Mouse (Mus musculus) layer of hippocampus, adult 8-10 months (tissue): ENCODE measurements at regions not wholly inside any gene's neighbourhood (a gene's known extent, or its start where the extent isn't known, plus 50 kb on each side); places are given as distances from the start of the nearest gene placed in this dataset.
"Not testable (repeated sequence)": the region's sequence is repeated elsewhere in the genome, so short reads cannot be mapped to it uniquely, and the experiment has no call there.

Source experiments
- DNase-seq, 2 experiments: peaks; one replicate each; pipeline ENCODE4 v3.0.0; 2022; ENCODE audit warnings: low spot score in 2 of 2

DNA sequence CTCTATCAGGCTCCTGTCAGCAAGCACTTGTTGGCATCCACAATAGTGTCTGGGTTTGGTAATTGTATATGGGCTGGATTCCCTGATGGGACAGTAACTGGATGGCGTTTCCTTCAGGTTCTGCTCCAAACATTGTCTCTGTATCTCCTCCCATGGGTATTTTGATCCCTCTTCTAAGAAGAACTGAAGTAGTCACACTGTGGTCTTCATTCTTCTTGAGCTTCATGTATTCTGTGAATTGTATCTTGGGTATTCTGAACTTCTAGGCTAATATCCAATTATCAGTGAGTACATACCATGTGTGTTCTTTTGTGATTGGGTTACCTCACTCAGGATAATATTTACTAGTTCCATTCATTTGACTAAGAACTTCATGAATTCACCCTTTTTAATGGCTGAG lies 119.2 kb upstream of the Gm21119 start:
- not testable (repeated sequence) for DNase-seq

DNA sequence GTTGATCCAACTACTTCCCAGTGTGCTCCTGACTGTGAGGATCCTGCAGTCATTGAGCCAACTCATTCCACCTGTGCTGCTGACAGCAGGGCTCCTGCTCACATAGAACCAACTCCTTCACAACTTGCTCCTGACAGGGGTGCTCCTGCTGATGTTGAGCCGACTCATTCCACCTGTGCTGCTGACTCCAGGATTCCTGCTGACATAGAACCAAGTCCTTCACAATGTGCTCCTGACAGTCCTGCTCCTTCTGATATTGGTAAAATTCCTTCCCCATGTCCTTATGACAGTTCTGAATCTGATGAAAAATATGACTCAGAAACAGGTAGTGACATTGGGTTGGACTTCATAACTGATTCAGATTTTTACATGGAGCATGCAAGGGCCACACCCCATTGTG lies 100.8 kb upstream of the Gm21119 start:
- DNase-seq: not testable (repeated sequence)

GRCm38 (mm10) chr8:20516324-20516830 lies 98.3 kb upstream of the Gm21119 start:
- DNase-seq: not testable (repeated sequence)

DNA sequence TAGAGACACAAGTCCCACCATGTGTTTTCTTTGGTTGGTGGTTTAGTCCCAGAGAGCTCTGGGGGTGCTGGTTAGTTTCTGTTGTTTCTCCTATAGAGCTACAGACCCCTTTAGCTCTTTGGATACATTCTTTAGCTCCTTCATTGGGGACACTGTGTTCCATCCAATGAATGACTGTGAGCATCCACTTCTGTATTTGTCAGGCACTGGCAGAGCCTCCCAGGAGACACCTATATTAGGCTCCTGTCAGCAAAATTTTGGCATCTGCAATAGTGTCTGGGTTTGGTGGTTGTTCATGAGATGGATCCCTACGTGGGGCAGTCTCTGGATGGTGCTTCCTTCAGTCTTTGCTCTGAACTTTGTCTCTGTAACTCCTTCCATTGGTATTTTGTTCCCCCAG lies 97.2 kb upstream of the Gm21119 start:
- not testable (repeated sequence) for DNase-seq

GRCm38 (mm10) chr8:20524539-20524938 lies 90.2 kb upstream of the Gm21119 start:
- not testable (repeated sequence) for DNase-seq

DNA sequence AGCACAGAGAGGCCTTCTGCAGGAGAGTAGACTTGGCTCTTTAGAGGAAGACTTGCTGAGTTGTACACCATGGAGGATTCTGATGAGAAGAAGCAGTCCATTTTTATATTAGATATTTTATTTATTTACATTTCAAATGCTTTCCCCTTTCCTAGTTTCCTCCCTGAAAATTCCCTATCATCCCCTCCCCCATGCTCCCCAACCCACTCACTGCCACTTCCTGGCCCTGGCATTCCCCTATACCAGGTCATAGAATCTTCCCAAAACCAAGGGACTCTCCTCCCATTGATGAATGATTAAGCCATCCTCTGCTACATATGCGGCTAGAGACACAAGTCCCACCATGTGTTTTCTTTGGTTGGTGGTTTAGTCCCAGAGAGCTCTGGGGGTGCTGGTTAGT lies 85.7 kb upstream of the Gm21119 start:
- DNase-seq: not testable (repeated sequence)

DNA sequence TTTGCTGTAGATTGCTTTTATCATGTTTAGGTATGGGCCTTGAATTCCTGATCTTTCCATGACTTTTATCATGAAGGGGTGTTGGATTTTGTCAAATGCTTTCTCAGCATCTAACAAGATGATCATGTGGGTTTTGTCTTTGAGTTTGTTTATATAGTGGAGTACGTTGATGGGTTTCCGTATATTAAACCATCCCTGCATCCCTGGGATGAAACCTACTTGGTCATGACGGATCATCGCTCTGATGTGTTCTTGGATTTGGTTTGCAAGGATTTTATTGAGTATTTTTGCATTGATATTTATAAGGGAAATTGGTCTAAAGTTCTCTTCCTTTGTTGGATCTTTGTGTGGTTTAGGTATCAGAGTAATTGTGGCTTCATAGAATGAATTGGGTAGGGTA lies 75.7 kb upstream of the Gm21119 start:
- not testable (repeated sequence) for DNase-seq

- DNase-seq: not testable (repeated sequence)
Observed at GRCm38 (mm10) chr8:20544084-20544483, 70.6 kb upstream of the Gm21119 start.

DNA sequence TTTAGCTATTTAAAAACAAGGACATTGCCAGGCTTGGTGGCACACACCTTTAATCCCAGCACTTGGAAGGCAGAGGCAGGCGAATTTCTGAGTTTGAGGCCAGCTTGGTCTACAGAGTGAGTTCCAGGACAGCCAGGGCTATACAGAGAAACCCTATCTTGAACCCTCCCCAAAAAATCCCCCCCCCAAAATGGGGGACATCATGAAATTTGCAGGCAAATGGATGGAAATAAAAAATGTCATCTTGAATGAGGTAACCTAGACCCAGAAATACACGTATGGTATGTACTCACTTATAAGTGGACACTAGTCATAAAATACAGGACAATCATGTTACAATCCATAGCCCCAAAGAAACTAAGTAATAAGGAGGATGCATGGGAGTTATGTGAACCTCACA lies 69.4 kb upstream of the Gm21119 start:
- DNase-seq: not testable (repeated sequence)

GRCm38 (mm10) chr8:20546401-20546800 lies 68.3 kb upstream of the Gm21119 start:
- DNase-seq: not testable (repeated sequence)

- peak; percentile 98 to 99 for DNase-seq
Observed at GRCm38 (mm10) chr8:20550054-20550778, 64.5 kb upstream of the Gm21119 start.

DNA sequence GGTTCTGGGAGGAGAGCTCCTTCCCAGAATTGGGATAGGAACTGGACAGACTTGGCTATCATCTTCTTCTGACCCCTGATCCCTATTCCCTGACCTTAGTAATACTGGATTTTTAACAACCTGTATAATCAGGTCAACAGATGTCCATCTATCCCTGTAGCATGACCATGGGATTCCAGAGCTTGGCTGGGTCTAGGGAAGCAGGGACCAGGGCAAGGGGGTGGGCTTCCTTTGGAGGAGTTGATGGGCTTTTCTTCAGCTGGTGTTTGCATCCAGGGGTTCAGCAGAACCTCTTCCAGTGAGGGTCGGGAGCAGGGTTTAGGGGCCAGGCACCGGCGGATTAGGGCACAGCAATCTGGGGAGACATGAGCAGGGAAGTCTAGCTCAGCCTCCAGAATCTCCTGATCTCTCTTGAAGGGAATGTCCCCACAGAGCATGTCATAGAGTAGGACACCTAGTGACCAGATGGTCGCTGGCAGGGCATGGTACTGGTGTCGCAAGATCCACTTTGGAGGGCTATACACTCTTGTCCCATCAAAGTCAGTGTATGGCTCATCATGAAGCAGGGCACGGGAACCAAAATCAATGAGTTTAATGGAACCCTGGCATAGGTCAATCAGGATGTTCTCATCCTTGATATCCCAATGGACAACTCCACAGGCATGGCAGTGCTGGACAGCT lies 58.1 kb upstream of the Gm21119 start:
- not testable (repeated sequence) for DNase-seq

- DNase-seq: not testable (repeated sequence)
Observed at GRCm38 (mm10) chr8:20557184-20557583, 57.5 kb upstream of the Gm21119 start.

GRCm38 (mm10) chr8:20557609-20558008 lies 57.1 kb upstream of the Gm21119 start:
- DNase-seq: peak in 1 of 2 experiments; percentile 46
